Mouse (Mus musculus): ENCODE results near the gene Tsc22d3.

- TF ChIP-seq CTCF (conservative IDR thresholded peaks at IDR 0.05; ENCODE audit: low read length) (no peak), NANOG (IDR thresholded peaks at IDR 0.05; ENCODE audit: borderline replicate concordance, low read length) (no peak)
Observed at GRCm38 (mm10) chrX:140510696-140511429, 89.6 kb downstream of the Tsc22d3 start.

Measured in E14TG2a.4 (cell line).